Mouse (Mus musculus) liver, embryonic 14.5 days (tissue): ENCODE data around the gene Arid3a. TPM values are rescaled to one million over a fixed set of nuclear protein-coding genes. Genes with fewer than 3 reads are reported as not detected.

Source experiments
- ATAC-seq: fragments of 200-750 bp; cut with Nextera tagmentation; 2 replicates; pipeline ENCODE4 v1.8.0; 2017; ENCODE audit warnings: moderate number of reproducible peaks, mild to moderate bottlenecking, moderate library complexity; ENCODE audit not compliant: insufficient read depth
- DNase-seq, 3 experiments: peaks; one replicate each; pipeline ENCODE4 v3.0.0-alpha.2; 2012 to 2013; ENCODE audit warnings: low read depth in 3 of 3, low spot score in 3 of 3
- H3K27ac ChIP-seq: fragments of 300-500 bp; sonication (generic); 2 replicates; pipeline ENCODE4 v1.5.1; 2014; ENCODE audit warnings: moderate library complexity, mild to moderate bottlenecking, control low read depth, inconsistent platforms
- H3K27me3 ChIP-seq: fragments of 300-500 bp; sonication (generic); 2 replicates; pipeline ENCODE4 v1.6.1; 2014; ENCODE audit warnings: mild to moderate bottlenecking, low read length, moderate library complexity; ENCODE audit not compliant: control insufficient read depth, insufficient read depth
- H3K36me3 ChIP-seq: fragments of 300-500 bp; sonication (generic); replicated peaks from 2 replicates; pipeline ENCODE4 v1.6.1; 2014; ENCODE audit warnings: low read depth; ENCODE audit not compliant: control insufficient read depth, insufficient read depth
- H3K4me1 ChIP-seq, 2 experiments: fragments of 200-500 bp in 1 of 2; fragments of 300-500 bp in 1 of 2; sonication (generic) in 1 of 2; replicated peaks; 2 replicates each; pipeline ENCODE4 v1.6.1; 2012 to 2014; ENCODE audit warnings: antibody characterized with exemption in 1 of 2, inconsistent platforms in 1 of 2, low read length in 1 of 2; ENCODE audit not compliant: control insufficient read depth in 2 of 2, insufficient read depth in 2 of 2
- H3K4me2 ChIP-seq: fragments of 300-500 bp; sonication (generic); 2 replicates; pipeline ENCODE4 v1.6.1; 2014; ENCODE audit warnings: low read depth, mild to moderate bottlenecking, control low read depth, moderate library complexity
- H3K4me3 ChIP-seq, 2 experiments: fragments of 200-500 bp in 1 of 2; fragments of 300-500 bp in 1 of 2; sonication (generic) in 1 of 2; 2 replicates each; pipeline ENCODE4 v1.5.1; 2012 to 2014; ENCODE audit warnings: low read depth in 2 of 2, low read length in 2 of 2, mild to moderate bottlenecking in 2 of 2, control low read depth in 1 of 2, inconsistent platforms in 1 of 2, moderate library complexity in 1 of 2; ENCODE audit not compliant: insufficient read depth in 1 of 2
- H3K9ac ChIP-seq: fragments of 300-500 bp; sonication (generic); replicated peaks from 2 replicates; pipeline ENCODE4 v1.6.1; 2014; ENCODE audit warnings: mild to moderate bottlenecking, control low read depth, moderate library complexity
- H3K9me3 ChIP-seq: fragments of 300-500 bp; sonication (generic); 2 replicates; pipeline ENCODE4 v1.6.1; 2016; ENCODE audit warnings: low read length, mixed read lengths; ENCODE audit not compliant: control insufficient read depth
- CTCF ChIP-seq: IDR thresholded peaks from 2 replicates; pipeline ENCODE4 v1.5.1; 2016; ENCODE audit warnings: antibody characterized with exemption, low read depth, control low read depth
- EP300 ChIP-seq: IDR thresholded peaks from 2 replicates; pipeline ENCODE4 v1.6.1; 2016; ENCODE audit warnings: antibody characterized with exemption, low read depth
- whole genome bisulfite sequencing: fragments of 180-500 bp; shearing (Covaris S2); extraction: QIAGEN DNeasy Blood & Tissue Kit; methylation state at CpG from one replicate; pipeline ENCODE4 v1.1.7; 2014; ENCODE audit not compliant: insufficient replicate concordance; 5-methylcytosine and 5-hydroxymethylcytosine counted together
- polyA plus RNA-seq, 2 experiments: library from polyadenylated mRNA; depleted of rRNA in 1 of 2; stranded (reverse) in 1 of 2; unstranded in 1 of 2; fragments of >200 nt; fragmentation: Nextera tagmentation in 1 of 2; extraction: Ambion mirVana in 1 of 2; gene quantifications; 2 replicates each; pipeline versions ENCODE4 v1.2.1 to v1.2.3; 2012 to 2014

Arid3a gene
- polyA plus RNA-seq, 2 experiments, result 3.9 to 5.5 TPM

DNA sequence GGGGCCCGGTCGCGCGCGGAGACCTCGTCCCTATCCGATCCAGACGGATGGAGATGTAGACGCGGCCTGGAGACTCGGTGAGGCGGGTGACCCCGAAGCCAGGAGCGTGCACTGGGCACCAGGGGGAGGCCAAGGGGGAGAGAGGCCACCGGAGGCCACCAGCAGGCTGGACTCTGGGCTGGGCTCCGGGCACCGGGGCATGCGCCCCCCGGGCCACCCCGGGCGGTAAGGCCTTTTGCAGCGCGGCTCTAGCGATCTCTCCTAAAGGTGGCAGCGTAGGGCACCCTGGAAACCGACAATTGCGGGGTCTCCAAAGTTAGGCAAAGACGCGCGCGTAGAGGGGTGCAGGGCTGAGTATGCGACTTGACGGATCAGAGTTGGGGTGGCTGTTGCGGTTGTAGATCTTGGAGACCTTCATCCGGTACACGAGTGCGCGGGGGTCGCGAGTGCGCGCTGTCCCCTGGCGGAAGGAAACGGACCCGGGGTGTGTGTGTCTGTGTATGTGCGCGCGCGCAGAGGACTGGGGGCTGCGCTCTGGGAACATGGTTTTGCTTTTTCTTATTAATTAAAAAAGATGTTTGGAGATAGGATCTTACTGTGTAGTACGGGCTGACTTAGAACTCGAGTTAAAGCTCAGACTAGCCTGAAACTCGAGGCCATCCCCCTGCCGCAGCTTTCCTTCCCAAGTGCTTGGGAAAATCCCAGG, 634 bp downstream of the Arid3a start:
- under 1% methylated on average over 54 of the region's 54 CpGs for WGBS
- peaks cover 1% of the 10 kb centered on the region for H3K27me3 ChIP-seq
- H3K9ac ChIP-seq, result peak overlapping the region; percentile 78
- peak overlapping the region; percentile 51 for H3K27ac ChIP-seq
- H3K36me3 ChIP-seq, result no peaks in the 10 kb centered on the region; the same call in 1 of the 2 replicates
- H3K9me3 ChIP-seq, result no peaks in the 10 kb centered on the region
- ATAC-seq (peak; percentile 27), DNase-seq (no peak)
- H3K4me3 ChIP-seq, result peak overlapping the region; percentile 74 to 87
- H3K4me2 ChIP-seq, result peak overlapping the region; percentile 98
- H3K4me1 ChIP-seq, result peaks cover 9 to 12% of the 10 kb centered on the region in 2 experiments
- no peak for TF ChIP-seq EP300
- TF ChIP-seq CTCF, result peak; percentile 37

GRCm38 (mm10) chr10:79928030-79928694, 1.3 kb downstream of the Arid3a start:
- H3K27ac ChIP-seq, result no peak overlapping the region; the same call in none of the 2 replicates
- ATAC-seq, result no peak
- no peaks in the 10 kb centered on the region; the same call in 1 of the 2 replicates for H3K36me3 ChIP-seq
- TF ChIP-seq EP300, result no peak
- TF ChIP-seq CTCF, result no peak
- peak overlapping the region; percentile 74 to 87 for H3K4me3 ChIP-seq
- no peaks in the 10 kb centered on the region for H3K9me3 ChIP-seq
- H3K9ac ChIP-seq, result peak overlapping the region; percentile 78
- peaks cover 9 to 12% of the 10 kb centered on the region in 2 experiments for H3K4me1 ChIP-seq
- 1% methylated on average over 29 of the region's 29 CpGs for WGBS
- H3K4me2 ChIP-seq, result peak overlapping the region; percentile 98
- H3K27me3 ChIP-seq, result no peaks in the 10 kb centered on the region
- DNase-seq, result no peak

DNA sequence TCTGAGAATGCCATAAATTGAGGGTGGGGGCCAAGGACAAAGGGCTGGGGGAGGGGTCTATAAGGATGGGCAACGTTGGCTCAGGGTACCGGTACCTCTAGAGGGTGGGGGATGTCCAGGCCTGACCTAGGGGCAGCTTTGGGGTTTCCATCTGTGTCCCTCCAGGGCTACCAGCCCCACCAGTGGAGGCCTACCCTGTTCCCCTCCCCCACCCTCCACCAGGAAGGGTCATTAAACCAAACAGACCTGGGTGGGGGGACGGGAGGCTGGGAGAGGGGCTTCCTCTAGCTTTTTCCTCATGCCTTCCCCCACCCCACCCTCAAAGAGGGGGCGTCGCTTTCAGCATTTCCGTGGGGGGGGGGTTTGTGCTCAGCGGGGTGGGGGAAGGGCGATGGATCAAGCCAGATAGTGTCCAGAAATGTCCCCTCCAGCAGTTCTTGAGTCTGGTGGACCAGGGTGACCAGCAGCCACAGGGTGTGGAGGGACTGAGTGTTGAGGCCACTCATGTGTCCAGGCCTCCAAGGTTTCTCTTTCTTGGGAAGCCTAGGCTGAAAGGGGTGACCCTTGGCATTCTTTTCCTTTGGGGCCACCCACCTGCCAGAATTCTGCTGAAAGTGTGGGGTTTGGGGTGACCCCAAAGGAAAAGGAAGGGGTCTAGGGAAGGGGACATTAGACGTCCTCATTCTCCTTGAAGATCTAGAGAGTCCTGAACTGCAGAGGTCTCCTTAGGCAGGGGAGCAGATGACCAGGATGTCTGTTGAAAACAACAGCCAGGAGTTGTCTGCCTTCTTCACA, 2.3 kb downstream of the Arid3a start:
- Histone ChIP-seq H3K4me1 (peaks cover 9 to 12% of the 10 kb centered on the region in 2 experiments), H3K4me2 (peak overlapping the region; percentile 52), H3K9me3 (no peaks in the 10 kb centered on the region), H3K27me3 (no peaks in the 10 kb centered on the region), H3K4me3 (peak overlapping the region; percentile 19 to 33; a peak in 3 of 4 replicates), H3K36me3 (no peaks in the 10 kb centered on the region; the same call in 1 of the 2 replicates), H3K9ac (no peak overlapping the region), H3K27ac (no peak overlapping the region)
- no peak for ATAC-seq
- no peak for DNase-seq
- 28% methylated on average over 9 of the region's 9 CpGs for WGBS
- TF ChIP-seq CTCF (no peak), EP300 (no peak)

GRCm38 (mm10) chr10:79929967-79930825, 3.4 kb downstream of the Arid3a start:
- 77% methylated on average over 18 of the region's 18 CpGs for WGBS
- H3K4me3 ChIP-seq, result no peak overlapping the region
- TF ChIP-seq CTCF, result no peak
- TF ChIP-seq EP300, result no peak
- DNase-seq (no peak), ATAC-seq (no peak)
- H3K4me2 ChIP-seq, result peak overlapping the region; percentile 52; the same call in 1 of the 2 replicates
- H3K9me3 ChIP-seq, result no peaks in the 10 kb centered on the region
- H3K36me3 ChIP-seq, result no peaks in the 10 kb centered on the region; the same call in 1 of the 2 replicates
- H3K27me3 ChIP-seq, result no peaks in the 10 kb centered on the region
- H3K27ac ChIP-seq, result no peak overlapping the region
- H3K9ac ChIP-seq, result no peak overlapping the region
- H3K4me1 ChIP-seq, result peaks cover 9 to 12% of the 10 kb centered on the region in 2 experiments
